Mouse (Mus musculus) stomach, embryonic 16.5 days (tissue): ENCODE measurements at regions not wholly inside any gene's neighbourhood (a gene's known extent, or its start where the extent isn't known, plus 50 kb on each side); places are given as distances from the start of the nearest gene placed in this dataset.

Experiments
- ATAC-seq: fragments of 200-750 bp; cut with Nextera tagmentation; 2 replicates; pipeline ENCODE4 v1.8.0; 2017; ENCODE audit warnings: moderate number of reproducible peaks, moderate TSS enrichment; ENCODE audit not compliant: insufficient read depth, low FRiP score
- H3K27ac ChIP-seq: fragments of 300-500 bp; sonication (generic); 2 replicates; pipeline ENCODE4 v1.5.1; 2014; ENCODE audit warnings: low read length
- H3K27me3 ChIP-seq: fragments of 300-500 bp; sonication (generic); 2 replicates; pipeline ENCODE4 v1.6.1; 2014; ENCODE audit warnings: low read length, control low read depth, mixed read lengths; ENCODE audit not compliant: control insufficient read depth, insufficient read depth
- H3K36me3 ChIP-seq: fragments of 300-500 bp; sonication (generic); 2 replicates; pipeline ENCODE4 v1.6.1; 2014; ENCODE audit warnings: low read length; ENCODE audit not compliant: control insufficient read depth, insufficient read depth
- H3K4me1 ChIP-seq: fragments of 300-500 bp; sonication (generic); 2 replicates; pipeline ENCODE4 v1.6.1; 2014; ENCODE audit warnings: low read length, control low read depth, mixed read lengths; ENCODE audit not compliant: control insufficient read depth, insufficient read depth
- H3K4me2 ChIP-seq: fragments of 300-500 bp; sonication (generic); 2 replicates; pipeline ENCODE4 v1.6.1; 2014; ENCODE audit warnings: low read depth, low read length, mixed read lengths
- H3K4me3 ChIP-seq: fragments of 300-500 bp; sonication (generic); replicated peaks from 2 replicates; pipeline ENCODE4 v1.5.1; 2014; ENCODE audit warnings: mild to moderate bottlenecking, low read length
- H3K9ac ChIP-seq: fragments of 300-500 bp; sonication (generic); 2 replicates; pipeline ENCODE4 v1.6.1; 2014; ENCODE audit warnings: low read length
- H3K9me3 ChIP-seq: fragments of 300-500 bp; sonication (generic); replicated peaks from 2 replicates; pipeline ENCODE4 v1.6.1; 2016; ENCODE audit warnings: low read length, control low read depth; ENCODE audit not compliant: control insufficient read depth
- WGBS: fragments of 180-500 bp; shearing (Covaris S2); extraction: QIAGEN DNeasy Blood & Tissue Kit; methylation state at CpG from one replicate; pipeline ENCODE4 v1.1.7; 2014; 5-methylcytosine and 5-hydroxymethylcytosine counted together

DNA sequence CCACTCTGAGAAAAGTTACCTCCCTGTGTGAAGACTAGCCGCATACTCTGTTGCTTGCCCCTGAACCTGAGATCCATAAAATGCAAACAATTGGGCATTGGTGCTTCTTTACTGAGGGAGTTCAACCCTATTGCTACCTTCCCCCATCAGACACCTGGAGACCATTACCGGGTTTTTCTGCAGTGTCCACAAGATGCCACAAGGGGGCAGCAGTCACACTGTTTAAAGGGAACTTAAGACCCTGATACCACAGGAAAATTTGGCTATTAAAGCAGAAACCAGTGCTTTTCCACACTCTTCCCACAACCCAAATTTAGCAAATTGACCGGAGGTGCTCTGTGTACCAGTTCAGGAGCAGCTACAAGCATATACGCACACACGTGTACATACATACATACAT, 78.0 kb upstream of the Fzd10 start:
- H3K4me1 ChIP-seq = peaks cover 4% of the 10 kb centered on the region; the same call in 1 of the 2 replicates
- H3K9me3 ChIP-seq = no peaks in the 10 kb centered on the region
- H3K4me3 ChIP-seq = no peak overlapping the region
- no peak overlapping the region for H3K27ac ChIP-seq
- 41% methylated on average over 5 of the region's 5 CpGs for WGBS
- no peaks in the 10 kb centered on the region for H3K36me3 ChIP-seq
- H3K27me3 ChIP-seq = no peaks in the 10 kb centered on the region
- ATAC-seq = no peak
- H3K4me2 ChIP-seq = no peak overlapping the region
- H3K9ac ChIP-seq = no peak overlapping the region

DNA sequence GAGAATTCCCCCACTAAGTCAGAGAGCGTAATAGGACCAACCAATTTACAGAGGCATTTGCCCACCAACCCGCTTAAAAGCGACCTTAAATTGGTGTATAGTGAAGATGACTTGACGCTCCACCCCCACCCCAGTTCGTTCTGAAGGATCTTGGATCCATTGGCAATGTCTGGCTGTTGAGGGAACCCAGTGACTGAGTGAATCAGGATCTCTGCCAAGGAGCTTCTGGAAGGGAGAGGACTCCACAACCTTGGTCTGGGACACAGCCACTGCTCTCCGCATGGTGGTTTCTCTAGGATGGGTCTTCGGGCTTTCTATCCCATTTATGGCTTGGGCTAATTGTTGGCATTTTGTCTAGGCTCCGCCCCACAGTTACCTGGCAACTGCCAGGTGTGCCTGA, 83.3 kb upstream of the Fzd10 start:
- H3K27me3 ChIP-seq = 0 out of 2 replicates have a peak, but pooled peaks cover 6% of the 10 kb centered on the region
- no peak overlapping the region for H3K4me2 ChIP-seq
- no peaks in the 10 kb centered on the region for H3K4me1 ChIP-seq
- no peak for ATAC-seq
- H3K9ac ChIP-seq = no peak overlapping the region
- 50% methylated on average over 8 of the region's 8 CpGs for WGBS
- H3K36me3 ChIP-seq = no peaks in the 10 kb centered on the region
- H3K27ac ChIP-seq = no peak overlapping the region
- H3K9me3 ChIP-seq = no peaks in the 10 kb centered on the region
- no peak overlapping the region for H3K4me3 ChIP-seq

- H3K27ac ChIP-seq = no peak overlapping the region
- ATAC-seq = no peak
- no peaks in the 10 kb centered on the region for H3K4me1 ChIP-seq
- no peak overlapping the region for H3K4me3 ChIP-seq
- WGBS = 2% methylated on average over 2 of the region's 2 CpGs
- H3K27me3 ChIP-seq = 0 out of 2 replicates have a peak, but pooled peaks cover 6% of the 10 kb centered on the region
- H3K9ac ChIP-seq = no peak overlapping the region
- no peaks in the 10 kb centered on the region for H3K9me3 ChIP-seq
- H3K36me3 ChIP-seq = no peaks in the 10 kb centered on the region
- no peak overlapping the region for H3K4me2 ChIP-seq
These were observed 82.5 kb upstream of the Tmem132d start for GRCm38 (mm10) chr5:128515343-128515742.

GRCm38 (mm10) chr5:128513261-128513660, 80.4 kb upstream of the Tmem132d start:
- H3K27me3 ChIP-seq = 0 out of 2 replicates have a peak, but pooled peaks cover 6% of the 10 kb centered on the region
- H3K9me3 ChIP-seq = no peaks in the 10 kb centered on the region
- no peaks in the 10 kb centered on the region for H3K4me1 ChIP-seq
- no peak overlapping the region for H3K9ac ChIP-seq
- H3K4me2 ChIP-seq = no peak overlapping the region
- H3K36me3 ChIP-seq = no peaks in the 10 kb centered on the region
- ATAC-seq = no peak
- 69% methylated on average over 14 of the region's 14 CpGs for WGBS
- no peak overlapping the region for H3K27ac ChIP-seq
- H3K4me3 ChIP-seq = no peak overlapping the region

GRCm38 (mm10) chr5:128512606-128513005, 79.7 kb upstream of the Tmem132d start:
- no peaks in the 10 kb centered on the region for H3K36me3 ChIP-seq
- H3K4me3 ChIP-seq = no peak overlapping the region
- H3K9ac ChIP-seq = no peak overlapping the region
- H3K4me1 ChIP-seq = no peaks in the 10 kb centered on the region
- ATAC-seq = no peak
- H3K27ac ChIP-seq = no peak overlapping the region
- 0 out of 2 replicates have a peak, but pooled peaks cover 6% of the 10 kb centered on the region for H3K27me3 ChIP-seq
- no peaks in the 10 kb centered on the region for H3K9me3 ChIP-seq
- WGBS = 84% methylated on average over 9 of the region's 9 CpGs
- no peak overlapping the region for H3K4me2 ChIP-seq

DNA sequence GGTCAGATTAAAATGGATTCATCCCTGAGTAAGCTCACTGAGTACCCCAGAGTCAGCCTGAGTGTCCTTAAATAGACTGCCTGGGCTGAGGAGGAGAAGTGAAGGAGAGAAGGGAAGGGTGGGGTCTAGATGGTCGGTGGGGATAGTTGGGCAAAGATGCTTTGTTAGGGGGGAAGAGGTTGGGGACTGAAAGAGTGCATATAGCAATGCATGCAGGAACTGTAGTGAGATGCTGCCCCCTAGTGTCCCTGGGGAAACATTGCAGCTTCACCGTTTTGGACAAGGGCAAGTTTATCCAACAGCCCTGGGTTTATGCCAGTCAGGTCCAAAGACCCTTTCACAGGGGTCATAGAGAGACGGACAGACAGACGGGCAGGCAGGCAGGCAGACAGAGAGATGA, 71.6 kb upstream of the Tmem132d start:
- WGBS = 8% methylated on average over 4 of the region's 4 CpGs

GRCm38 (mm10) chr5:128499488-128499887, 66.6 kb upstream of the Tmem132d start:
- Histone ChIP-seq H3K4me2 (no peak overlapping the region), H3K4me1 (no peaks in the 10 kb centered on the region), H3K9me3 (no peaks in the 10 kb centered on the region), H3K4me3 (no peak overlapping the region), H3K27me3 (no peaks in the 10 kb centered on the region), H3K36me3 (no peaks in the 10 kb centered on the region), H3K27ac (no peak overlapping the region), H3K9ac (no peak overlapping the region)
- WGBS = 47% methylated on average over 9 of the region's 9 CpGs
- ATAC-seq = no peak

More for the DNA sequence above, 71.6 kb upstream of the Tmem132d start:
- Histone ChIP-seq H3K36me3 (no peaks in the 10 kb centered on the region), H3K4me3 (no peak overlapping the region), H3K9me3 (no peaks in the 10 kb centered on the region), H3K9ac (no peak overlapping the region), H3K27me3 (no peaks in the 10 kb centered on the region), H3K27ac (no peak overlapping the region), H3K4me1 (no peaks in the 10 kb centered on the region), H3K4me2 (no peak overlapping the region)
- no peak for ATAC-seq

DNA sequence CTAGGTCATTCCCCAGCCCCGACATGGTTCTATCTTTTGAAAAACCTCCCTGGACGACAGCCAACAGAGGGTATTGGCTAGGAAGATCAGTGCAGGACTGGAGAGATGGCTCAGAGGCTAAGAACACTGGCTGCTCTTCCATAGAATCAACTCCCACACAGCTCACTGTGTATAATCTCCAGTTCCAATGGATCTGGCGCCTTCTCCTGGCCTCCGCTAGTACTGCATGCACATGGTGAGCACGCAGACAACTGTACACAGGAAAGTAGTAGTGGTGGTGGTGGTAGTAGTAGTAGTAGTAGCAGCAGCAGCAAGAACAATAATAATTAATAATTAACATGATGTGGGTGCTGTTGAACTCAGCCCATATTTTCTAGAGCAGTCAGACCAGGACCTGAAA, 66.2 kb upstream of the Tmem132d start:
- no peak overlapping the region for H3K27ac ChIP-seq
- no peaks in the 10 kb centered on the region for H3K9me3 ChIP-seq
- no peaks in the 10 kb centered on the region for H3K36me3 ChIP-seq
- no peak overlapping the region for H3K9ac ChIP-seq
- H3K4me2 ChIP-seq = no peak overlapping the region
- H3K27me3 ChIP-seq = no peaks in the 10 kb centered on the region
- H3K4me1 ChIP-seq = no peaks in the 10 kb centered on the region
- H3K4me3 ChIP-seq = no peak overlapping the region
- whole genome bisulfite sequencing = 47% methylated on average over 5 of the region's 5 CpGs
- no peak for ATAC-seq

DNA sequence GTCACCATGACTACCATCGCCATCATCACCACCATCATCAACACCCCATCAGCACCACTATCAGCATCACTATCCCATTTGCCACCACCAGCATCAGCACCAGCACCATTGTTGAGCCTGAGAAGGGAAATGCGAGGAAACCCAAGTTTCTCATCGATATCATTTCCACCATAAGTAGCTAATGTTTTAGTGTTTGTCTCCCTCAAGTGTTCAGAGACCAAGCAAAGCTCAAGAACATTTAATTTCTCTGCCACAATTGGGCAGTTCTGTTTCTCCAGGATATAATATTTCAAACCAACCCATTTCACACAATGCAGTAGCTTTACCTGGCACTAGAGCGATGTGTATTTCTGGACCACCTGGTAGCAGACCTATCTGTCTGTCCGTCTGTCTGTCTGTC, 59.7 kb upstream of the Tmem132d start:
- H3K36me3 ChIP-seq = no peaks in the 10 kb centered on the region
- H3K4me3 ChIP-seq = no peak overlapping the region
- H3K27me3 ChIP-seq = no peaks in the 10 kb centered on the region
- H3K27ac ChIP-seq = no peak overlapping the region
- H3K4me1 ChIP-seq = no peaks in the 10 kb centered on the region
- no peak for ATAC-seq
- H3K9me3 ChIP-seq = no peaks in the 10 kb centered on the region
- H3K4me2 ChIP-seq = no peak overlapping the region
- H3K9ac ChIP-seq = no peak overlapping the region
- whole genome bisulfite sequencing = 80% methylated on average over 5 of the region's 5 CpGs

GRCm38 (mm10) chr5:128491155-128491554, 58.3 kb upstream of the Tmem132d start:
- Histone ChIP-seq H3K27ac (no peak overlapping the region), H3K27me3 (no peaks in the 10 kb centered on the region), H3K9ac (no peak overlapping the region), H3K36me3 (no peaks in the 10 kb centered on the region), H3K9me3 (no peaks in the 10 kb centered on the region), H3K4me3 (no peak overlapping the region), H3K4me2 (no peak overlapping the region), H3K4me1 (no peaks in the 10 kb centered on the region)
- 33% methylated on average over 9 of the region's 9 CpGs for WGBS
- no peak for ATAC-seq
